Mouse (Mus musculus) right cerebral cortex, postnatal 36 days (tissue): ENCODE data around the gene Glis1.

Experiments used
- DNase-seq, 2 experiments: peaks; one replicate each; pipeline ENCODE4 v3.0.0; 2022; ENCODE audit warnings: low spot score in 2 of 2, mixed read lengths in 1 of 2

Gene Glis1

DNA sequence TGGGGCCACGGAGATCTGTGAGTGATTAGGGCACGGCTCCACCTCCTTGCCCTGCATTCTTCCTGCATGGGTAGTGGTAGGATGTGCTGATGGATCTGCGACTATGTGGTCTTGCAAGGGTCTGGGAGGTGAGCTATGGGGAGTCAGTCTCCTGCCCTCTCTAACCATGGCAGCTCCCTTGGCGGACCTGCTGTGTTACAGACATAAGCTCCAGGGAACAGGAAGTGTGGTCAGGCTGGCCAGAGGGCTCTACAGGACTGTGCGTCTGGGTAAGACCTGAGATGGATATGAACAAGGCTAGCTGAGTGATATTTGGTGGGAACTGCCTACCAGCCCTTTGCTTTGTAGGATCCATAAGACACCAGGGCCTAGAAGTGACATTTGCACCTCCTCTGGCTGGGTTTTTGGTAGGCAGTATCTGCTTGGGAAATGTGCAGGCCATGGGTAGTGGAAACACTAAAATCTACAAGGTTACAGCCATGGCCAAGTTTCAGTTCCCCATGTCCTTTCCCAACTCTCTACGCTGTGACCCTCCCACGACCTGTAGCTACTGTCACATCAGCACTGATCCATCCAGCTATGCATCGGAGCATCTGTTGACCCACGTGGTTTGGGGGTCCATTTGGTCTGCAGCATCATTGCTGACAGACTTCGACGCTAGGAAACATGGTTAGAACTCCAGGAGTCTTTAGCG is 142.9 kb downstream of the Glis1 start:
- no peak for DNase-seq

DNA sequence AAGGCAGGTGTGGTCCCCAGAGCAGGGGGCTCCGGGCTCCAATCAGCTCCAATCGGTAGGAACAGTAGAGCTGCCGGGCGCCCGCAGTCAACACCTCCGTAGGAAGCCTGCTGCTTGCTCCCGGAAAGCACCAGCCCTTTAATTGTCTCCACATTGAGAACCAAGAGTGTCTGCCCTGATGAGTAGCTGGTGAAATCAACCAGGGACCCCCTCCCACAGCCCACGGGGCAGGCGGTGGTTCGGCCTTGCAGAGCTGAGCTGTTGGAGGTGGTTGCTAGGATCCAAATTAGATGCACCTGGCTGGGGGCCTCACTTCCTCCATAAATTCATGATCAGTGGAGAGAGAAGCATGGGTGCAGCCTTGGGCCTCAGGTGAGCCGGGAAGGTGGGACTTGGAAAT is 146.5 kb downstream of the Glis1 start:
- DNase-seq: no peak

GRCm38 (mm10) chr4:107586391-107586790 is 152.0 kb downstream of the Glis1 start:
- DNase-seq: no peak

- DNase-seq: no peak
Measured at GRCm38 (mm10) chr4:107588637-107589036, 154.2 kb downstream of the Glis1 start.

- DNase-seq: no peak
Measured at GRCm38 (mm10) chr4:107589046-107589445, 154.7 kb downstream of the Glis1 start.

DNA sequence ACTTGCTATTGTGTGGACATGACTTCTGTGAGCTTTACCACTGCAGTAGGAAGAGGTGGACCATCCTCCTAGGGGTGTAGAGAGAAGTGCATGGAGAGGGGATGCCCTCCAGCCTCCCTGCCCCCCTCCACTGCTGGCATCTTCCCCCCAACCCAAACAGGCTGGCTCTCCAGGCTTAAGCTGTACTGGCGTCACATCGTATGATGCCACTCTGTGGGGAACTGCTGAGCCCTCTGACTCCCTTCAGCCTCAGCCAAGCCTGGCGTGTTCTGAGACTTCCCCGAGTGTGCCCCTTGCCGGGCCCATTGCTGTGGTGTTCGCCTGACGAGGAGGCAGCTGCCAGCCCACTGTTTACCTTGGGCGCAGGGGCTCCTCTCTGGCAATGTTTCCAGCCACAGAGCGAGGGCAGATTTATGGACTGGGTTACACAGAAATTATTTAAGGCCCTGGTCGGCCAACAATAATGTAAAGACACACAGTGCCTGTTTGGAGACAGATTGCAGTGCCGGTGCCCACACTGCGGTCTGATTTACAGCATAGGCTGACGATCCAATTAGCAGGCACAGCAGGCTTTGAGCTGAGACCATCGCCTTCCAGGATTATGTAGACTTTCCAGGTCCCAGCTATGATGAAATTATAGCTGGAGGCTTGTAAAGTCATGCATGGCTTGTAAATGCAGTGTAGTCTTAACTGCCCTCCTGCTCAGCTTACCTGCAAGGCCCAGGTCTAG is 156.6 kb downstream of the Glis1 start:
- no peak for DNase-seq

- no peak for DNase-seq
Measured at GRCm38 (mm10) chr4:107593426-107593825, 159.0 kb downstream of the Glis1 start.

DNA sequence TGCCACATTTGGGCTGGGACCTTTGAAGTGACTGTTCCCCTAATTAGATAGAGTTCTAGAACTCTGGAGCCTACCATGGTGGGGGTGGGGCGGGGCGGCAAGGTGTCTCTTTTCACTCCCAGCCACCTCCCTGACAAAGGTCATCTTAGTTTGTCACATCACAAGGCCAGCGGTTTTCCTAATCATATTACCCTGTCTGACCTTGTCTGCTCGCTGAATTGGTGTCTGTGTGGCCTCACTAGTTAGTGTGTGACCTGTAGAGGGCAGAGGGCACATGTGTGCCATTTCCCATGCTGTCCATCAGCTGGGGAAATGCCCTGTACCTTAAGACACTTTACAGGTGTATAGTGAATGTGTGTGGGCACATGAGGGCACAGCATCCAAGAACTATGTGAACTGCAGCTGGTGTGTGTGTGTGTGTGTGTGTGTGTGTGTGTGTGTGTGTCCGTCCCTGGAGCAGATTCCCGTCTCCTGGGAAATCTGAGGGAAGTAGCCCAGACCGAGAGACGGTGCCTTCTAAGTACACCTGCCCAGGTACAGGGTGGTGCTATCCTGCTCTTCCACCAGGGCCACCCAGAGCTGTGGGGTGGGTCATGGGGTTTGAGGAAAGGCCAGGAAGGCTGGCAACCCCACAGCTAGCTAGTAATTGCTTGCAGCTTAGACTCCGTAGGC is 163.0 kb downstream of the Glis1 start:
- DNase-seq: no peak

DNA sequence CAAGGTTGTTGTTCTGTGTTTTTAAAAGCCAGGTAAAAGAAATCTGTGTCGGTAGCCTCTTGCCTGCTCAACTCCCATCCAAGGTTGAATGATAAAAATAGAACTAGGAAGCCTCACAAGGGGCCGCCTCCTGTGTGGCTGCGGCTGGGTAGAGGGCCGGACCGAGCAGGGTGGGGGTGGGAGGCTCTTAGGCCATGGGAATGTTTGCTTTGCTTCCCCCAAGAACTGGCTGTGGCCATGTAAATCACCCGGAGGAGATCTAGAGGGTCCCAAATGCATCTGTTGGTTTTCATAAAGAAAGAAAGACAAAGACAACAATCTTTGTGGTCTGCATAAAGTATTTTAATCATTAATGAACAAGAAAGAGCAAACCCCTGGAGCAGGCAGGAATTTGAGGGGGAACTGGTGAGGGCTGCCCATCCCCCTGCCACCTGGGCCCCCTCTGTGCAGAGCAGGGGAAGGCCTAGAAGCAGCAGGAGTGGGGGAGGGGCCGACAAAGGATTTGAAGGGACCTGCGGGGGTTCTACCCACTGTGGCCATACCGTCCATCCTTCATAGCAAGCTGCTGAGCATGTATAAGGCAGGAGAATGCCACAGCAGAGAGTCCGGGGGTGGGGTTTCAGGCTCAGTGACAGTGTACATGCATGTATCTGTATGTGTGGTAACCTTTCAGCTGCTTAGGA is 163.6 kb downstream of the Glis1 start:
- no peak for DNase-seq

- peak in 1 of 2 experiments; percentile 23 for DNase-seq
Measured at GRCm38 (mm10) chr4:107598581-107598958, 164.2 kb downstream of the Glis1 start.

- no peak for DNase-seq
Measured at GRCm38 (mm10) chr4:107602284-107602683, 167.9 kb downstream of the Glis1 start.

DNA sequence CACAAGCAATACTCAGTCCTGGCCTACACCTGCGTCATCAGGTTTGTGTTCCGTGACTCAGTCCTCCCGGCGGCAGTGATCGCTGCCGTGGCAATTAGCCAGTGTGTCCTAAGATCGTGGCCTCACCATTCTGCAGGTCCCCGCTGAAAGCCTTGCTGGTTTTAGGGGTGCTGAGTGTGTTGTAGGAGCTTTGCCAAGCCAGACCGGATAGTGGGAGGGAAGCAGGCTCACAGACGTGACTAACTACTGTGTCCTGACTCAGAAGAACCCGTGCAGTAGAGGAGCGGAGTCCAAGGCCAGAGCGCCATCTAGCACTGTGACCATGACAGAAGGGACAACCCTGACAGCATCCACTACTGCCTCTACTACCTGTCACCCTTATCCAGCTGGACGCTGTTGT is 168.4 kb downstream of the Glis1 start:
- DNase-seq: no peak

GRCm38 (mm10) chr4:107603208-107603607 is 168.8 kb downstream of the Glis1 start:
- DNase-seq: no peak

DNA sequence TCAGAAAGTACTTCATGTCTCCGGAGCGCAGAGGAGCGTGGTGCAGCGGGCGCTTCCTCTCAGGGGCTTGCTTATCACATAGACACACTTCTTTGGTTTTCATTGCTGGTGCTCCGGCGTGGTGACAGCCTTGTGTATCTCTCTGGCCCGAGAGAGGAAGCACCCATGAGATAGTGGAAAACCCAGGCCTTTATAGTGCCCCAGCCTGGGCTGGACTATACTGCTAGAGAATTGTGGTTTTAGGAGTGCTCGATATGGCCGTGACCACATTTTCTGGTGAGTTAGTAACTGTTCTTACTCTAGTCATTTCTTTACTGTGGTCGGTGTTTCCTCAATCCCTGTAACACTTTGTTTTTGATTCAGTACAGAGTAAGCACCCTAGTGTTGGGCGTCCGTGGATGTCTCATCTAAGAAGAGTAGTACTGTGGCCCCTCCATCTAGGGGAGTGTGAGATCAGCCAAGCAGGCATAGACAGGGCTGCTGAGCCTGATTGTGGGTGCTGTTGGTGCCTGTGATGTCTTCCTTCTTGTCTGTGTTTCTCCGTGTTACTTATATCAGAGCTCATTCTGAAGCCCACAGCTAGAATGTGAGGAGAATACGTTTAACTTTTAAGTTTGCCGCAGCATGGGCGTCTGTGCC is 171.7 kb downstream of the Glis1 start:
- no peak for DNase-seq

- DNase-seq: no peak
Measured at GRCm38 (mm10) chr4:107609775-107610174, 175.4 kb downstream of the Glis1 start.

GRCm38 (mm10) chr4:107611888-107612650 is 177.7 kb downstream of the Glis1 start:
- DNase-seq: peak; percentile 30 to 36

- no peak for DNase-seq
Measured at GRCm38 (mm10) chr4:107617596-107618230, 183.3 kb downstream of the Glis1 start.

DNA sequence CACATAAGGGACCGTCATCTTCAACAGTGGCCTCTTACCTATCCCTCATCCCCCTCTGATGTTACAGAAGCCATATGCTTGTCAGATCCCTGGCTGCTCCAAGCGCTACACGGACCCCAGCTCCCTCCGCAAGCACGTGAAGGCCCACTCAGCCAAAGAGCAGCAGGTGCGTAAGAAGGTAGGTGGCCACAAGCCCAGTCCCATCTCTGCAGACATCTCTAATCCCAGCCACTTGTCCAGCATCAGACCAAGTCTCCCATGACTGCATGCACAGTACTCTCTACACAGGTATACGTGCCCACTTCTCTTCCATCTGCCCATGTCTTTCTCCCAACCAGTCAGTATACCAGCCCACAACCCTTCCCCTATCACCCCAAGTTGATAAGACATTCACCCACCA is 185.1 kb downstream of the Glis1 start:
- no peak for DNase-seq

DNA sequence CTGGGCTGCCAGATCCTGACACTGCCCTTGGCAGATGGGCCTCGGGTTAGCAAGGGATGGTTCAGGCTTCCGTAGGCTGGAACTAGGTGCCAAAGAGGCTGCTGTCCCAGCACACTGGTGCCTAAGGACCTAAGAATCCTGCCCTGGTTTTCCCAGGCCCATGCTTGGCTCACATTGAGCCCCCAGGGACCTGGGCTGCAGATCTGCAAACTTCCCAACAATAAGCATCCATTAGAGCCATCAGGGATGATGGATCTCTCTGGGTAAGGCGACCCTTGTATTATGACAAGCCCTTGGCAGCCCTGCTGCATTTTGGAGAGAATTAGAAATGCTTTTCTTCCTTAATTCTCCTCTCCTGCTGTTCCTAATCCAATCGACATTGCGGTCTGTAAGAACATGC is 187.0 kb downstream of the Glis1 start:
- no peak for DNase-seq

DNA sequence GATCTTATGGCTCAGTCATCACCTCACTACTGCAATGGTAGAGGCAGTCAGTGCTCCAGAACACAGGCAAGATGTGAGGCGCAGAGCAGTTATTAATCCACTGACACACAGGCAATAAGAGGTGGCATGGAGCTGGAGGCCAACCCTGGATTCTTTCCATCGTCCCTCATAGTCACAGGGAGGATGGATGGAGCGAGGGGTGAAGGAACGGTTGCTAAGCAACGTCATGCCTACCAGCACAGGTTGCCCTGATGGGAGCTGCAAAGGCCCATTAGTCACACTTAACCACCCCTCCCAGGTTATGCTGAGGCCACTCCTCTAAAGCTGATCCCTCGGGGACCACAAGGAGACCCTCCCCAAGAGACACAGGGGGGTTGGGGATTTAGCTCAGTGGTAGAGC is 187.9 kb downstream of the Glis1 start:
- no peak for DNase-seq

- DNase-seq: no peak
Measured at GRCm38 (mm10) chr4:107623916-107624315, 189.5 kb downstream of the Glis1 start.
